9 mouse cellular contexts compared by ENCODE assay signal in genomic region chr11:74721971-74722370, GRCm38 (mm10). TPM values are rescaled to one million over a fixed set of nuclear protein-coding genes. Genes with fewer than 3 reads are reported as not detected.
DNase-seq lines count a peak whose midpoint lies in the region; ATAC-seq and TF ChIP-seq lines count a peak whose summit lies in the region.
"Had no signal": no experiment of that assay in that cellular context is flagged by ENCODE, and none has a peak within 500 bp of the region (broad histone marks: within the 10 kb centered on the region; RNA-seq: fewer than 3 reads in every experiment).

No protein-coding gene starts in this region.

- no peaks in the 10 kb centered on the region for H3K9me3 ChIP-seq in erythroblast, embryonic 14.5 days (ENCODE audit: control insufficient read depth, low read length)
- H3K9me3 ChIP-seq in CH12.LX (replicated peaks; ENCODE audit: low read length) = no peaks in the 10 kb centered on the region
- no peaks in the 10 kb centered on the region for H3K9me3 ChIP-seq in forebrain, embryonic 15.5 days
- no peaks in the 10 kb centered on the region for H3K9me3 ChIP-seq in liver, embryonic 13.5 days (replicated peaks)

- peak overlapping the region; percentile 96 for H3K4me2 ChIP-seq in CH12.LX (ENCODE audit: insufficient read depth, low read depth, poor library complexity, severe bottlenecking)
- peak overlapping the region; percentile 77 for H3K4me2 ChIP-seq in forebrain, embryonic 15.5 days (replicated peaks)
- peak overlapping the region; percentile 91 for H3K4me2 ChIP-seq in liver, embryonic 13.5 days

- H3K79me2 ChIP-seq in CH12.LX (replicated peaks; ENCODE audit: control insufficient read depth, extremely low read depth, insufficient read depth, poor library complexity, severe bottlenecking) = peaks cover 59% of the 10 kb centered on the region

- WGBS in forebrain, embryonic 15.5 days = 19% methylated on average over 3 of the region's 3 CpGs
- 22% methylated on average over 3 of the region's 3 CpGs for WGBS in liver, embryonic 13.5 days (ENCODE audit: insufficient replicate concordance)

- no peak for TF ChIP-seq POLR2A in CH12.LX (IDR thresholded peaks at IDR 0.05; ENCODE audit: low read depth, low read length)

- ATAC-seq in erythroblast, adult 5-6 weeks (replicated peaks; ENCODE audit: low FRiP score, poor library complexity, severe bottlenecking) = no peak
- no peak for ATAC-seq in forebrain, embryonic 15.5 days (replicated peaks)
- ATAC-seq in liver, embryonic 13.5 days (ENCODE audit: low read depth) = no peak
- no peak for ATAC-seq in CD4-positive, CD25-positive, alpha-beta regulatory T cell, adult 4 months

- no peak for DNase-seq in CH12.LX (ENCODE audit: extremely low read depth)
- DNase-seq in liver, embryonic 13.5 days = no peak
- no peak for DNase-seq in layer of hippocampus, postnatal 14 days (ENCODE audit: low spot score in 2 of 2)
- no peak for DNase-seq in adrenal gland, postnatal 14 days
- DNase-seq: adrenal gland, postnatal 10 days had no signal

- H3K9ac ChIP-seq in CH12.LX (ENCODE audit: insufficient read depth, low read depth) = peak overlapping the region; percentile 92
- peak overlapping the region; percentile 54 for H3K9ac ChIP-seq in forebrain, embryonic 15.5 days (replicated peaks)
- peak overlapping the region; percentile 62 for H3K9ac ChIP-seq in liver, embryonic 13.5 days

- TF ChIP-seq CTCF in CH12.LX (conservative IDR thresholded peaks at IDR 0.05 in 1 of 2, IDR thresholded peaks at IDR 0.05 in 1 of 2; ENCODE audit: low read depth in 2 of 2, low read length in 2 of 2) = no peak

- H3K4me1 ChIP-seq in erythroblast, embryonic 14.5 days (ENCODE audit: control insufficient read depth) = peaks cover 45% of the 10 kb centered on the region
- H3K4me1 ChIP-seq in CH12.LX (ENCODE audit: control insufficient read depth in 1 of 2, insufficient read depth in 2 of 2) = peaks cover 3 to 36% of the 10 kb centered on the region in 2 experiments; a peak in 3 of 4 replicates
- peaks cover 38% of the 10 kb centered on the region for H3K4me1 ChIP-seq in forebrain, embryonic 15.5 days
- H3K4me1 ChIP-seq in liver, embryonic 13.5 days (replicated peaks) = peaks cover 47% of the 10 kb centered on the region

- H3K27ac ChIP-seq in CH12.LX (ENCODE audit: insufficient read depth, low read depth) = no peak overlapping the region
- H3K27ac ChIP-seq in forebrain, embryonic 15.5 days (replicated peaks) = 0 out of 2 replicates have a peak overlapping the region, but pooled peaks have one; percentile 31
- peak overlapping the region; percentile 53; the same call in 1 of the 2 replicates for H3K27ac ChIP-seq in liver, embryonic 13.5 days

- H3K4me3 ChIP-seq in erythroblast, embryonic 14.5 days (replicated peaks) = peak overlapping the region; percentile 79
- H3K4me3 ChIP-seq in CH12.LX (replicated peaks in 1 of 3; ENCODE audit: low read depth in 2 of 3, low read length in 2 of 3, poor library complexity in 1 of 3) = peak overlapping the region in 2 of 3 experiments; percentile 71 to 76
- peak overlapping the region; percentile 97 for H3K4me3 ChIP-seq in forebrain, embryonic 15.5 days
- peak overlapping the region; percentile 98 for H3K4me3 ChIP-seq in liver, embryonic 13.5 days (replicated peaks)

- H3K36me3 ChIP-seq in erythroblast, embryonic 14.5 days (ENCODE audit: control insufficient read depth) = peaks cover 19% of the 10 kb centered on the region
- peaks cover 0 to 6% of the 10 kb centered on the region in 2 experiments for H3K36me3 ChIP-seq in CH12.LX (replicated peaks in 1 of 2; ENCODE audit: control insufficient read depth in 1 of 2, insufficient read depth in 1 of 2, low read length in 1 of 2)
- H3K36me3 ChIP-seq in forebrain, embryonic 15.5 days = no peaks in the 10 kb centered on the region
- no peaks in the 10 kb centered on the region for H3K36me3 ChIP-seq in liver, embryonic 13.5 days

- dilution Hi-C loops in CH12.LX (cut with MboI; ENCODE audit: extremely low pct_ligation_motif_present, extremely low pct_unique_long_range_greater_than_20kb, low sequenced_read_pairs) = no loop called here

- no peaks in the 10 kb centered on the region for H3K27me3 ChIP-seq in erythroblast, embryonic 14.5 days (ENCODE audit: control insufficient read depth)
- no peaks in the 10 kb centered on the region for H3K27me3 ChIP-seq in CH12.LX (replicated peaks)
- H3K27me3 ChIP-seq in forebrain, embryonic 15.5 days = no peaks in the 10 kb centered on the region
- H3K27me3 ChIP-seq in liver, embryonic 13.5 days = no peaks in the 10 kb centered on the region

- in situ Hi-C loops in CH12.LX (cut with MboI; ENCODE audit: low pct_ligation_motif_present, low pct_unique_long_range_greater_than_20kb, low sequenced_read_pairs) = no loop called here

- TF ChIP-seq RAD21 in CH12.LX (IDR thresholded peaks at IDR 0.05; ENCODE audit: low read depth, low read length) = no peak

- no peak for TF ChIP-seq EP300 in CH12.LX (IDR thresholded peaks at IDR 0.05; ENCODE audit: low read length)

TF ChIP-seq in CH12.LX, 34 proteins besides CTCF, POLR2A, EP300 and RAD21:
- TF ChIP-seq CHD1 (IDR thresholded peaks at IDR 0.05; ENCODE audit: low read depth, low read length) (peak; percentile 22; the same call in 1 of the 2 replicates), ZKSCAN1 (IDR thresholded peaks at IDR 0.05; ENCODE audit: borderline replicate concordance, low read depth, low read length) (no peak)

RNA-seq across cellular contexts. Expression of gene Pafah1b1, which starts 2.5 kb away (rescaled TPM):
- 1.4 and 2.0 TPM in 2 replicates for polyA plus RNA-seq in erythroblast, embryonic 14.5 days (2012)
- 67.9 and 70.7 TPM in 2 replicates for total RNA-seq in erythroblast, adult 5-6 weeks (2015; ENCODE audit: low replicate concordance)
- total RNA-seq in erythroblast, adult 5-6 weeks (2017; ENCODE audit: low replicate concordance) = 95.6 and 112 TPM in 2 replicates
- total RNA-seq in CH12.LX (2012; rRNA removed) (53.9 and 54.5 TPM in 2 replicates), CH12.LX (2014; rRNA removed) (107 and 143 TPM in 2 replicates)
- 136 and 140 TPM in 2 replicates for polyA plus RNA-seq in CH12.LX (2012; ENCODE audit: insufficient read length, low read depth)
- 58.3 and 59.8 TPM in 2 replicates for polyA plus RNA-seq in forebrain, embryonic 15.5 days (2015; fragmentation: Nextera tagmentation; extraction: Ambion mirVana)
- 38.9 and 49.9 TPM in 2 replicates for polyA plus RNA-seq in liver, embryonic 13.5 days (2015; fragmentation: Nextera tagmentation; extraction: Ambion mirVana)
- total RNA-seq in layer of hippocampus, postnatal 14 days (2021) = 100 to 1,000 TPM; 406 to 411 TPM
- polyA plus RNA-seq in CD4-positive, CD25-positive, alpha-beta regulatory T cell, adult 4 months (2017; shearing (Covaris generic)) = 10 to 100 TPM; 63.6 to 82.3 TPM
- total RNA-seq in adrenal gland, postnatal 14 days (2021) = 140 and 142 TPM in 2 replicates

RNA-seq across cellular contexts. Expression of gene Mettl16, which starts 48.7 kb away (rescaled TPM):
- polyA plus RNA-seq in erythroblast, embryonic 14.5 days (2012) = 0.70 and 1.2 TPM in 2 replicates
- 1.3 and 2.5 TPM in 2 replicates for total RNA-seq in erythroblast, adult 5-6 weeks (2015; ENCODE audit: low replicate concordance)
- 9.7 and 15.3 TPM in 2 replicates for total RNA-seq in erythroblast, adult 5-6 weeks (2017; ENCODE audit: low replicate concordance)
- 79.3 and 100 TPM in 2 replicates for total RNA-seq in CH12.LX (2012; rRNA removed)
- 80.0 and 90.7 TPM in 2 replicates for total RNA-seq in CH12.LX (2014; rRNA removed)
- polyA plus RNA-seq in CH12.LX (2012; ENCODE audit: insufficient read length, low read depth) = 111 and 119 TPM in 2 replicates
- 54.3 and 55.5 TPM in 2 replicates for polyA plus RNA-seq in forebrain, embryonic 15.5 days (2015; fragmentation: Nextera tagmentation; extraction: Ambion mirVana)
- 34.8 and 40.3 TPM in 2 replicates for polyA plus RNA-seq in liver, embryonic 13.5 days (2015; fragmentation: Nextera tagmentation; extraction: Ambion mirVana)
- total RNA-seq in layer of hippocampus, postnatal 14 days (2021) = 10 to 100 TPM; 18.1 to 26.4 TPM
- polyA plus RNA-seq in CD4-positive, CD25-positive, alpha-beta regulatory T cell, adult 4 months (2017; shearing (Covaris generic)) = 10 to 100 TPM; 29.2 to 36.8 TPM
- total RNA-seq in adrenal gland, postnatal 14 days (2021) = 24.1 and 29.2 TPM in 2 replicates

Comparison
In these comparisons a context has a peak if more than half of its experiments do, and no peak if none do; other contexts are left out.
1. RNA of gene Pafah1b1, which starts 2.5 kb away (polyA plus RNA-seq): 136 to 140 TPM in CH12.LX, 63.6 to 82.3 TPM in CD4-positive, CD25-positive, alpha-beta regulatory T cell, adult 4 months, 58.3 to 59.8 TPM in forebrain, embryonic 15.5 days and 38.9 to 49.9 TPM in liver, embryonic 13.5 days; 1.4 to 2.0 TPM in erythroblast, embryonic 14.5 days; every median in the first group is over 10 times any median in the second.
2. RNA of gene Mettl16, which starts 48.7 kb away (polyA plus RNA-seq): 111 to 119 TPM in CH12.LX, 54.3 to 55.5 TPM in forebrain, embryonic 15.5 days, 29.2 to 36.8 TPM in CD4-positive, CD25-positive, alpha-beta regulatory T cell, adult 4 months and 34.8 to 40.3 TPM in liver, embryonic 13.5 days; 0.70 to 1.2 TPM in erythroblast, embryonic 14.5 days; every median in the first group is over 10 times any median in the second.
3. Peak in every context shown above with its lines, with median percentiles within 50 percentile points of each other: H3K4me3 ChIP-seq, H3K4me2 ChIP-seq and H3K9ac ChIP-seq.